Mouse (Mus musculus): ENCODE data around the gene C77080. TPM values are rescaled to one million over a fixed set of nuclear protein-coding genes. Genes with fewer than 3 reads are reported as not detected.
A peak's percentile ranks its signal among the peaks of the same experiment; 100 is the strongest.

The C77080 gene
- polyA plus RNA-seq, 1 experiment = 2.9 TPM

DNA sequence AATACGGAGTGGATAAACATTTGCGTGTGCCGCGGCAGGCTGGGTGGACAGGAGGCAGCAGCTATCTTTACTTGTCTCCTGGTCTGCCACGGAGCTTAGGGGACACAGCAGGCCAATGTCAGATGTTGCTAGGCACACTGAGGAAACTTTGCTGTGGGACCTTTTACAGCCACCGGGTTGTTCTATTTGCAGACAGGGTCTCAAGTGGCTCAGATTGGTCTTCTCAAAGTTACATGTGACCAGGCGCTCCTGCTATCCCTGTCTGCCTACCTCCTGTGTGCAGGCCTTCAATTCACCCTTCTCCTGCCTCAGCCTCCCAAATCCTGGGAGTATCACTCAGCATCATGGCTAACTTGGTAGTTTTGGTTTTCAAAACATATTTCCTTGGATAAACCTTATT lies 34.9 kb upstream of the C77080 start:
- Histone ChIP-seq H3K27ac (ENCODE audit: insufficient read depth, low read length) (no peak overlapping the region), H3K4me1 (ENCODE audit: control insufficient read depth, insufficient read depth, insufficient read length) (no peaks in the 10 kb centered on the region), H3K36me3 (ENCODE audit: control insufficient read depth, insufficient read depth, low read length) (no peaks in the 10 kb centered on the region), H3K27me3 (ENCODE audit: control insufficient read depth, insufficient read depth, low read length) (no peaks in the 10 kb centered on the region), H3K4me3 (ENCODE audit: extremely low read depth, insufficient read depth, insufficient read length) (no peak overlapping the region)
- TF ChIP-seq POLR2A (IDR thresholded peaks at IDR 0.05; ENCODE audit: low read depth, low read length) (no peak), CTCF (IDR thresholded peaks at IDR 0.05; ENCODE audit: extremely low read depth, insufficient read depth, insufficient read length, insufficient replicate concordance) (no peak)
- no peak for DNase-seq (ENCODE audit: low read depth in 1 of 2, low spot score in 2 of 2)
- 89% methylated on average over 7 of the region's 7 CpGs for WGBS

DNA sequence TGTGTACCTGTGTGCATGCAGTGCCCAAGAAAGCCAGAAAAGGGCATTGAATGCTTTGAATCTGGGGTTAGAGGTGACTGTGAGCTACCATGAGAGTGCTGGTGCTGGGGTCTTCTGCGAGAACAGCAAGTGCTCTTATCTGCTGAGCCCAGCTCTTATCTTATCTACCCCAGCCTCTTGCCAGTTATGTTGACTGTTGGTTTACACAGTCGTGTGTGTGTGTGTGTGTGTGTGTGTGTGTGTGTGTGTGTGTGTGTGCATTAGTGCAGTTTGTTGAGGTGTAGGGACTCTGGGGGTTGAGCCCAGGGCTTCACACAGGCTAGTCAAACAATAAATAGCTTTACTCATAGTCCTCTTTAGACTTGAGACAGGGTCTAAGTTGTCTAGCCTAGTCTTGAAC lies 34.0 kb upstream of the C77080 start:
- Histone ChIP-seq H3K4me1 (ENCODE audit: control insufficient read depth, insufficient read depth, insufficient read length) (no peaks in the 10 kb centered on the region), H3K27me3 (ENCODE audit: control insufficient read depth, insufficient read depth, low read length) (no peaks in the 10 kb centered on the region), H3K27ac (ENCODE audit: insufficient read depth, low read length) (no peak overlapping the region), H3K4me3 (ENCODE audit: extremely low read depth, insufficient read depth, insufficient read length) (no peak overlapping the region), H3K36me3 (ENCODE audit: control insufficient read depth, insufficient read depth, low read length) (no peaks in the 10 kb centered on the region)
- WGBS = 58% methylated on average over 2 of the region's 2 CpGs
- no peak for DNase-seq (ENCODE audit: low read depth in 1 of 2, low spot score in 2 of 2)
- TF ChIP-seq POLR2A (IDR thresholded peaks at IDR 0.05; ENCODE audit: low read depth, low read length) = no peak
- no peak for TF ChIP-seq CTCF (IDR thresholded peaks at IDR 0.05; ENCODE audit: extremely low read depth, insufficient read depth, insufficient read length, insufficient replicate concordance)

DNA sequence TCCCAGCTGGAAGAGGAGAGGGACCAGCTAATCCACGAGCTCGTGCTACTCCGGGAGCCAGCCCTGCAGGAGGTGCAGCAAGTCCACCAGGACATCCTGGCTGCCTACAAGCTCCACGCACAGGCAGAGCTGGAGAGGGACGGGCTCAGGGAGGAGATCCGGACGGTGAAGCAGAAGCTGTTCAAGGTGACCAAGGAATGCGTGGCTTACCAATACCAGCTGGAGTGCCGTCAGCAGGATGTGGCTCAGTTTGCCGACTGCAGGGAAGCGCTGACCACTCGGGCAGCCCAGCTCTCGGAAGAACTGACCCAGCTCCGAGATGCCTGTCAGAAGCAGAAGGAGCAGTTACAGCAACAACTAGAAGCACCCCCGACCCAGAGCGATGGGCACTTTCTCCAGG lies 32.5 kb upstream of the C77080 start:
- 84% methylated on average over 16 of the region's 16 CpGs for WGBS
- DNase-seq (ENCODE audit: low read depth in 1 of 2, low spot score in 2 of 2) = no peak
- H3K4me3 ChIP-seq (ENCODE audit: extremely low read depth, insufficient read depth, insufficient read length) = no peak overlapping the region
- H3K27me3 ChIP-seq (ENCODE audit: control insufficient read depth, insufficient read depth, low read length) = no peaks in the 10 kb centered on the region
- TF ChIP-seq POLR2A (IDR thresholded peaks at IDR 0.05; ENCODE audit: low read depth, low read length) = no peak
- no peak for TF ChIP-seq CTCF (IDR thresholded peaks at IDR 0.05; ENCODE audit: extremely low read depth, insufficient read depth, insufficient read length, insufficient replicate concordance)
- H3K27ac ChIP-seq (ENCODE audit: insufficient read depth, low read length) = no peak overlapping the region
- no peaks in the 10 kb centered on the region for H3K36me3 ChIP-seq (ENCODE audit: control insufficient read depth, insufficient read depth, low read length)
- no peaks in the 10 kb centered on the region for H3K4me1 ChIP-seq (ENCODE audit: control insufficient read depth, insufficient read depth, insufficient read length)

DNA sequence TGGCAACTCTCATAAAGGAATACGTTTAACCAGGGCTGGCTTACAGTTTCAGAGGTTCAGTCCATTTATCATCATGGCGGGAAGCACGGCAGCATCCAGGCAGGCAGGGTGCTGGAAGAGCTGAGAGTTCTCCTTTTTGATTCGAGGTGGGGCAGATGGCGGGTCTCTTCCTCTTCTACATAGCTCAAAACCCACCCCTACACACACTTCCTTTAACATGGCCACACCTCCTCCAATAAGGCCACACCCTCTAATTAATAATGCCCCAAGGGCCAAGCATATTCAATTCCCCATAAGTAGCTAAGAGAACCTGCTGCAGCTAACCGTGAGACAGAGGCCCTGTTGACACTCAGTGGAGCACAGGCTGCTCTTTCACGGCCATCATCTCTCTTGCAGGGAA lies 31.6 kb upstream of the C77080 start:
- Histone ChIP-seq H3K4me1 (ENCODE audit: control insufficient read depth, insufficient read depth, insufficient read length) (no peaks in the 10 kb centered on the region), H3K4me3 (ENCODE audit: extremely low read depth, insufficient read depth, insufficient read length) (no peak overlapping the region), H3K27me3 (ENCODE audit: control insufficient read depth, insufficient read depth, low read length) (no peaks in the 10 kb centered on the region; the same call in 1 of the 2 replicates), H3K36me3 (ENCODE audit: control insufficient read depth, insufficient read depth, low read length) (no peaks in the 10 kb centered on the region), H3K27ac (ENCODE audit: insufficient read depth, low read length) (no peak overlapping the region)
- no peak for DNase-seq (ENCODE audit: low read depth in 1 of 2, low spot score in 2 of 2)
- TF ChIP-seq POLR2A (IDR thresholded peaks at IDR 0.05; ENCODE audit: low read depth, low read length) = no peak
- no peak for TF ChIP-seq CTCF (IDR thresholded peaks at IDR 0.05; ENCODE audit: extremely low read depth, insufficient read depth, insufficient read length, insufficient replicate concordance)
- 61% methylated on average over 7 of the region's 7 CpGs for WGBS

DNA sequence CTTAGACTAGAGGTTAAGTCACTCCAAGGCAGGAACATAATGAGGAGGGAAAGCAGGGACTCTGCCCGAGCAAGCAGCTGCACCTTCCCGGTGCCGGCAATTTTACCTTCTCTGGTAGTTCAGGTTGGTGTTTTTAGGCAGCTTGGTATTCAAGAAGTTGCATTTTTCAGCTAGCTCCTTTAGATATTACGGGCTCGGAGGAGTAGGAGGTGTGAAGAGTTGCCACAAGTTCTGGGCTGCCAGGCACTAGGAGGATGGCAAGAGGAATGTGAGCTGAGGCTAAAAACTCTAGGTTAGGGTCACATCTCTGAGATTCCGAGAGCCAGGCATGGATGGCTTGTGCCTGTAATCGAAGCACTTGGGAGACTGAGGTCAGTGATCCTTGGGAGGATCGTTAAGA lies 28.5 kb upstream of the C77080 start:
- H3K4me1 ChIP-seq (ENCODE audit: control insufficient read depth, insufficient read depth, insufficient read length) = peaks cover 6% of the 10 kb centered on the region
- H3K27me3 ChIP-seq (ENCODE audit: control insufficient read depth, insufficient read depth, low read length) = peaks cover 9% of the 10 kb centered on the region
- no peak for DNase-seq (ENCODE audit: low read depth in 1 of 2, low spot score in 2 of 2)
- H3K36me3 ChIP-seq (ENCODE audit: control insufficient read depth, insufficient read depth, low read length) = no peaks in the 10 kb centered on the region
- H3K4me3 ChIP-seq (ENCODE audit: extremely low read depth, insufficient read depth, insufficient read length) = no peak overlapping the region
- H3K27ac ChIP-seq (ENCODE audit: insufficient read depth, low read length) = no peak overlapping the region
- TF ChIP-seq CTCF (IDR thresholded peaks at IDR 0.05; ENCODE audit: extremely low read depth, insufficient read depth, insufficient read length, insufficient replicate concordance) = no peak
- 90% methylated on average over 8 of the region's 8 CpGs for WGBS

DNA sequence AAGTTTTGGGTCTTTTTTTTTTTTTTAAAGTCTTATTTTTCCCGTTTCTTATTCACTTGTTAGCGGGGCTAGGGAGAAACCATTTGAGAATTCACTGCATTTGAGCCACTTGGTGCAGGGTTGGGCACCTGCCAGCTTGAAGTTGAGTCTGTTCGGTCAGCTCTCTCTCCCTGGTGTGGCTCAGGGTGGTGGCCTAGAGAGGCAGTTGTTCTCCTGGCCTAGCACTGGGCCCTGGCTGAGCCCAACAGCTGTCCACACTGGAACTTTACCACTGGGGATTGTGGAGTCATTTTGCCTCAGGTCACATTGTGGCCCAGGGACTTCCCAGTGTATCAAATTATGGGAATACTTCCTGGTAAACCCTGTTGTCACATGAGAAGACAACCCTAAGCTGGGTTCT lies 26.9 kb upstream of the C77080 start:
- TF ChIP-seq POLR2A (IDR thresholded peaks at IDR 0.05; ENCODE audit: low read depth, low read length) (no peak), CTCF (IDR thresholded peaks at IDR 0.05; ENCODE audit: extremely low read depth, insufficient read depth, insufficient read length, insufficient replicate concordance) (no peak)
- H3K4me1 ChIP-seq (ENCODE audit: control insufficient read depth, insufficient read depth, insufficient read length) = peaks cover 6% of the 10 kb centered on the region
- no peak for DNase-seq (ENCODE audit: low read depth in 1 of 2, low spot score in 2 of 2)
- no peak overlapping the region for H3K4me3 ChIP-seq (ENCODE audit: extremely low read depth, insufficient read depth, insufficient read length)
- H3K27me3 ChIP-seq (ENCODE audit: control insufficient read depth, insufficient read depth, low read length) = peaks cover 9% of the 10 kb centered on the region
- WGBS = 54% methylated on average over 3 of the region's 3 CpGs
- H3K36me3 ChIP-seq (ENCODE audit: control insufficient read depth, insufficient read depth, low read length) = no peaks in the 10 kb centered on the region
- H3K27ac ChIP-seq (ENCODE audit: insufficient read depth, low read length) = no peak overlapping the region

DNA sequence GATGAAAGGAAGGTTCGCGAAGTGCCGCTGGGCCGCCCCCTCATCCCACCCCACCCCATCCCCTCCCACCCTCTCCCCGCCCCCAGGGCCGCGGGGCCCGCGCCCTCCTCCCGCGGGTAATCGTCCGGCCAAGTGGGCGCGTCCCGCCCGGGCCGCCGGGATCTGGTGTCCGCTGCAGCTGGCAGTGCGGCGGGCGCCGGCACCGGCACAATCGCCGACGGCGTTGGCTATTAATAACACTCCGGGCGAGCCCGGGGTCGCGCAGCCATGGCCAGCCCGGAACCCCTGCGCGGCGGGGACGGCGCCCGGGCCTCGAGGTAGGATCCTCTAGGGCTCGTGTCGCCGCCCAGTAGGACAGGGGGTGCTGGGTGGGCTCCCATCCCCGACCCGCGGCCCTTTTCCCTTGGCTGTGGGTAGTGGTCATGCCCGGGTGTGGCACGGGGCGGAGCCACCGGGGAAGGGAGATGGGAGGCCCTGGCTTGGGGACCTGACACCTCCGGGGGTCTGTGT lies 26.3 kb upstream of the C77080 start, which contains the start of gene Sync:
Sync (plus strand) TSS at position 146 of the 510 bp plus-strand sequence.
- H3K36me3 ChIP-seq (ENCODE audit: control insufficient read depth, insufficient read depth, low read length) = no peaks in the 10 kb centered on the region
- no peak for DNase-seq (ENCODE audit: low read depth in 1 of 2, low spot score in 2 of 2)
- H3K27ac ChIP-seq (ENCODE audit: insufficient read depth, low read length) = no peak within 1 kb of the TSS
- TF ChIP-seq CTCF (IDR thresholded peaks at IDR 0.05; ENCODE audit: extremely low read depth, insufficient read depth, insufficient read length, insufficient replicate concordance) (no peak), POLR2A (IDR thresholded peaks at IDR 0.05; ENCODE audit: low read depth, low read length) (no peak)
- WGBS = 3% methylated on average over 50 of the region's 53 CpGs
- H3K27me3 ChIP-seq (ENCODE audit: control insufficient read depth, insufficient read depth, low read length) = peaks cover 9% of the 10 kb centered on the region
- peak within 1 kb of the TSS; percentile 40 for H3K4me3 ChIP-seq (ENCODE audit: extremely low read depth, insufficient read depth, insufficient read length)
- peaks cover 6% of the 10 kb centered on the region for H3K4me1 ChIP-seq (ENCODE audit: control insufficient read depth, insufficient read depth, insufficient read length)

All from spleen, adult 2 months (tissue).